Mouse (Mus musculus) urinary bladder, postnatal 4 days (tissue): ENCODE measurements around the gene Hdac1.

Experiments used
- DNase-seq, 2 experiments: peaks; one replicate each; pipeline ENCODE4 v3.0.0; 2021 to 2022; ENCODE audit warnings: low spot score in 2 of 2

The Hdac1 gene

GRCm38 (mm10) chr4:129511413-129512096 lies 31.0 kb downstream of the Hdac1 start:
- no peak for DNase-seq

- no peak for DNase-seq
These were observed 31.6 kb downstream of the Hdac1 start for GRCm38 (mm10) chr4:129510723-129511412.

- no peak for DNase-seq
These were observed 32.9 kb downstream of the Hdac1 start for GRCm38 (mm10) chr4:129509650-129510049.

GRCm38 (mm10) chr4:129508834-129509600 lies 33.5 kb downstream of the Hdac1 start:
- DNase-seq, result no peak

- no peak for DNase-seq
These were observed 34.3 kb downstream of the Hdac1 start for GRCm38 (mm10) chr4:129508237-129508515.

- no peak for DNase-seq
These were observed 34.9 kb downstream of the Hdac1 start for GRCm38 (mm10) chr4:129507434-129508236.

- DNase-seq, result no peak
These were observed 37.0 kb downstream of the Hdac1 start for GRCm38 (mm10) chr4:129505511-129505910.

GRCm38 (mm10) chr4:129502901-129503444 lies 39.5 kb downstream of the Hdac1 start:
- DNase-seq, result no peak

GRCm38 (mm10) chr4:129502327-129502888 lies 40.1 kb downstream of the Hdac1 start:
- DNase-seq, result no peak

GRCm38 (mm10) chr4:129500607-129501566 lies 41.6 kb downstream of the Hdac1 start:
- DNase-seq, result peak; percentile 88 to 93

GRCm38 (mm10) chr4:129500017-129500416 lies 42.5 kb downstream of the Hdac1 start:
- DNase-seq, result no peak

GRCm38 (mm10) chr4:129498941-129499340 lies 43.6 kb downstream of the Hdac1 start:
- no peak for DNase-seq

GRCm38 (mm10) chr4:129496631-129497030 lies 45.9 kb downstream of the Hdac1 start:
- no peak for DNase-seq

- no peak for DNase-seq
These were observed 46.6 kb downstream of the Hdac1 start for GRCm38 (mm10) chr4:129495672-129496562.

- DNase-seq, result no peak
These were observed 47.8 kb downstream of the Hdac1 start for GRCm38 (mm10) chr4:129494681-129495080.

GRCm38 (mm10) chr4:129490972-129491880 lies 51.3 kb downstream of the Hdac1 start, which contains the start of the genes Tssk3 and Fam229a:
Gene Tssk3, minus strand, starts transcription at chr4:129491022.
Gene Fam229a, plus strand, starts transcription at chr4:129491190.
- peak in 1 of 2 experiments; percentile 50 for DNase-seq

GRCm38 (mm10) chr4:129481090-129481489 lies 61.4 kb downstream of the Hdac1 start:
- no peak for DNase-seq

GRCm38 (mm10) chr4:129479863-129480262 lies 62.6 kb downstream of the Hdac1 start:
- DNase-seq, result no peak
